Mouse (Mus musculus): ENCODE measurements around the gene Akr1e1. TPM values are rescaled to one million over a fixed set of nuclear protein-coding genes. Genes with fewer than 3 reads are reported as not detected.

Gene Akr1e1
- 26.1 and 29.0 TPM in 2 replicates for polyA plus RNA-seq (2012; rRNA removed)

DNA sequence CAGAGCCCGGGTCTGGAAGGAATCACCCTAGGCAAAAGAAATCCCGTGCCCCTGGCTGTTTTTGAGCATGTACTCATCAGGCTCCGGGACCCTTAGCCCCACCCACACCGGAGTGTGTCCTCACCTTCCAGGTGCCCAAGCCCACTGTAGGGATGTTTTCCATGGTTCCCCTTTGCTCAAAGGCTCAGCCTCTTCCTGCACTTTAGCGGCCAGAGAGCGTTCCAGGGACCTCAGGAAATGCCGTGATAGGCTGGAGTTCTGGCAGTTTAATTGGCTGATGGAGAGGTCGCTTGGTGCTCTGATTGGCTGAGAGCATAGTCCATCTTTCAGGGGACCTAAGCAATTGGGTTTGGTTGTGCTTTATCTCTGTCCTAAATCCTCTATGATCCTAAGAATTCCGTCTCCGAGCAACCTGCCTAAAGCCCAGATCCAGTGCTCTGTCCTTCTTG, at the start of gene Akr1e1:
Gene Akr1e1, minus strand, starts transcription at position 214 of the 449 bp plus-strand sequence.

DNA sequence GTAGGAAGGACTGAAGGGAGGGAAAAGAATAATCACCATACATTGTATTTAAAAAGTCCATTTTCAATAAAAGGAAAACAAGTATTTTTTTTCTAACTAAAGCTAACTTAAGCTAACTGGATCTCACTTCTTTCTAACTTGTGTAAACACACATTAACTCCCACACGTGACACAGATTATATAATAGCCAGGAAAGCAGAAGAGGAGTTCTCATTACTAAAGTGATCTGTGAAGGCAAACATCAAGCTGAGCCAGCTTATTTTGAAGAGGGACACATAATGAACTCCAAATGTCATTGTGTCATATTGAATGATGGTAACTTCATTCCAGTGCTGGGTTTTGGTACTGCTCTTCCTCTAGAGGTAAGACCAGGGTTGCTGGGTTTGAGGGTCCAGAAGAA, 35.1 kb downstream of the Akr1e1 start, which contains the start of gene Akr1c21:
Gene Akr1c21, plus strand, starts transcription at position 205 of the 400 bp plus-strand sequence.

Other genes starting within 250 kb of the Akr1e1 start
- not detected in 2 replicates for gene Akr1c6, start 174.9 kb downstream of the Akr1e1 start, polyA plus RNA-seq (2012; rRNA removed)
- not detected in 2 replicates for gene Akr1c20, start 85.8 kb downstream of the Akr1e1 start, polyA plus RNA-seq (2012; rRNA removed)
- gene Akr1c21, start 35.1 kb downstream of the Akr1e1 start, polyA plus RNA-seq (2012; rRNA removed): not detected in 2 replicates